Mouse (Mus musculus) forebrain, embryonic 13.5 days (tissue): ENCODE measurements around the gene Xpa. TPM values are rescaled to one million over a fixed set of nuclear protein-coding genes. Genes with fewer than 3 reads are reported as not detected.

ENCODE experiments used
- ATAC-seq: fragments of 200-750 bp; cut with Nextera tagmentation; 2 replicates; pipeline ENCODE4 v1.8.0; 2017
- H3K27ac ChIP-seq: fragments of 300-500 bp; sonication (generic); 2 replicates; pipeline ENCODE4 v1.5.1; 2015; ENCODE audit warnings: inconsistent platforms, mild to moderate bottlenecking, moderate library complexity
- H3K27me3 ChIP-seq: fragments of 300-500 bp; sonication (generic); 2 replicates; pipeline ENCODE4 v1.6.1; 2015; ENCODE audit warnings: mild to moderate bottlenecking, inconsistent platforms
- H3K36me3 ChIP-seq: fragments of 300-500 bp; sonication (generic); 2 replicates; pipeline ENCODE4 v1.6.1; 2015; ENCODE audit warnings: mild to moderate bottlenecking, inconsistent platforms; ENCODE audit not compliant: poor library complexity, severe bottlenecking
- H3K4me1 ChIP-seq: fragments of 300-500 bp; sonication (generic); 2 replicates; pipeline ENCODE4 v1.6.1; 2015; ENCODE audit warnings: inconsistent platforms
- H3K4me2 ChIP-seq: fragments of 300-500 bp; sonication (generic); 2 replicates; pipeline ENCODE4 v1.6.1; 2015; ENCODE audit warnings: inconsistent platforms, mild to moderate bottlenecking, moderate library complexity
- H3K4me3 ChIP-seq: fragments of 300-500 bp; sonication (generic); 2 replicates; pipeline ENCODE4 v1.5.1; 2015; ENCODE audit warnings: mild to moderate bottlenecking, inconsistent platforms
- H3K9ac ChIP-seq: fragments of 300-500 bp; sonication (generic); 2 replicates; pipeline ENCODE4 v1.6.1; 2015; ENCODE audit warnings: mild to moderate bottlenecking, inconsistent platforms
- H3K9me3 ChIP-seq: fragments of 300-500 bp; sonication (generic); replicated peaks from 2 replicates; pipeline ENCODE4 v1.6.1; 2016; ENCODE audit warnings: inconsistent platforms
- WGBS: fragments of 180-500 bp; shearing (Covaris S2); methylation state at CpG from one replicate; pipeline ENCODE4 v1.1.7; 2015; 5-methylcytosine and 5-hydroxymethylcytosine counted together
- polyA plus RNA-seq: library from polyadenylated mRNA; unstranded; fragments of >200 nt; fragmentation: Nextera tagmentation; extraction: Ambion mirVana; gene quantifications from 2 replicates; pipeline ENCODE4 v1.2.1, GENCODE M21; 2015

Xpa gene
- polyA plus RNA-seq, 1 experiment from 2014 or later, result 32.4 TPM

- Histone ChIP-seq H3K9ac (no peak overlapping the region), H3K27me3 (no peaks in the 10 kb centered on the region), H3K4me2 (no peak overlapping the region), H3K27ac (no peak overlapping the region), H3K4me3 (no peak overlapping the region), H3K36me3 (peaks cover 87% of the 10 kb centered on the region), H3K9me3 (no peaks in the 10 kb centered on the region), H3K4me1 (no peaks in the 10 kb centered on the region)
- ATAC-seq, result no peak
- 69% methylated on average over 8 of the region's 8 CpGs for WGBS
These were observed 10.7 kb downstream of the Xpa start for GRCm38 (mm10) chr4:46185423-46185822.

- Histone ChIP-seq H3K4me3 (no peak overlapping the region), H3K36me3 (peaks cover 91% of the 10 kb centered on the region)
- WGBS, result 90% methylated on average over 7 of the region's 7 CpGs
These were observed 13.9 kb downstream of the Xpa start for GRCm38 (mm10) chr4:46182181-46182580.

DNA sequence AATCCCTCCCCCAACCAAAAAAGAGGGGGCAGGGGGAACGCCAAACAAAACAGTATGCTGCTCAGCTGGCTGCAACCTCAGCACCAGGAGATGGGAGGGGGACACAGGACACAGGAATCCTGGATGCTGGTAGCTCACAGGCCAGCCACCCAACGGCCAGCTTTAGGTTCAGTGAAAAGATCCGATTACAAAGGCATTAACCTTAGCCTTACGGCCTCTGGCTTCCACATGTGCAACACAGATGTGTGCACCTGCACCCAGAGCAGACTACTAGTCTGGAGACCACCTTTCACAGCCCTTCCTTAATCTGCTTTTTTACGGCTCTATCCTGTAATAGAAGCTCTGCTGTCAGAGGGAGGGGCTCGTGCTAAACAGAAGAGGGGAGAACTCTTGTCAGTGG lies 14.9 kb downstream of the Xpa start:
- H3K9me3 ChIP-seq, result no peaks in the 10 kb centered on the region
- ATAC-seq, result no peak
- H3K9ac ChIP-seq, result no peak overlapping the region
- no peaks in the 10 kb centered on the region for H3K4me1 ChIP-seq
- no peaks in the 10 kb centered on the region for H3K27me3 ChIP-seq
- H3K4me2 ChIP-seq, result no peak overlapping the region
- WGBS, result 76% methylated on average over 6 of the region's 6 CpGs
- H3K27ac ChIP-seq, result no peak overlapping the region
- no peak overlapping the region for H3K4me3 ChIP-seq
- H3K36me3 ChIP-seq, result peaks cover 96% of the 10 kb centered on the region

More at GRCm38 (mm10) chr4:46182181-46182580, 13.9 kb downstream of the Xpa start:
- no peaks in the 10 kb centered on the region for H3K27me3 ChIP-seq
- no peak overlapping the region for H3K9ac ChIP-seq
- ATAC-seq, result no peak
- H3K4me2 ChIP-seq, result no peak overlapping the region
- no peaks in the 10 kb centered on the region for H3K9me3 ChIP-seq
- H3K4me1 ChIP-seq, result no peaks in the 10 kb centered on the region
- no peak overlapping the region for H3K27ac ChIP-seq

DNA sequence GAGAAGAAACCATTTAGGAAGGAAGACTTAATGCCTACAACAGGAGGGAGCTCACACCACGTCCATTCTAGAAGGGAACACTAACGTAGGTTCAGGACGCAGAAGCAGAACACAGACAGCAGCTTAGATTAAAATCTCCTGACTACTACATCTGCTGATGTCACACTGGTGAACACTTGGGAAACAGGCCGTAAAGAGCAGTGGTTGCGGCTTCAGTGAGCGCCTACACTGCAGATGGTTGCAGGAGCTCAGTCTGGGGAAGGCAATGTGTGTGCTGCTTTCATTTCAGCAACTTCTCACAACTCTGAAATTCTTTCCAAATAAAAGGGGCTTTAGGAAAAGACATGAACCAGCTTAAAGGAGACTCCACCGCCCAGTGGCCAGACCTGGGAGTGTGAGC lies 18.6 kb downstream of the Xpa start:
- Histone ChIP-seq H3K36me3 (peaks cover 96% of the 10 kb centered on the region), H3K4me3 (no peak overlapping the region), H3K9me3 (no peaks in the 10 kb centered on the region), H3K9ac (no peak overlapping the region), H3K4me2 (no peak overlapping the region), H3K4me1 (no peaks in the 10 kb centered on the region), H3K27ac (no peak overlapping the region), H3K27me3 (no peaks in the 10 kb centered on the region)
- ATAC-seq, result no peak
- 88% methylated on average over 7 of the region's 7 CpGs for WGBS

- H3K4me2 ChIP-seq, result no peak overlapping the region
- H3K4me1 ChIP-seq, result no peaks in the 10 kb centered on the region
- no peaks in the 10 kb centered on the region for H3K9me3 ChIP-seq
- no peak overlapping the region for H3K9ac ChIP-seq
- WGBS, result 73% methylated on average over 5 of the region's 5 CpGs
- no peak for ATAC-seq
- no peak overlapping the region for H3K27ac ChIP-seq
- H3K4me3 ChIP-seq, result no peak overlapping the region
- peaks cover 96% of the 10 kb centered on the region for H3K36me3 ChIP-seq
- no peaks in the 10 kb centered on the region for H3K27me3 ChIP-seq
These were observed 19.1 kb downstream of the Xpa start for GRCm38 (mm10) chr4:46177018-46177417.

- Histone ChIP-seq H3K36me3 (peaks cover 96% of the 10 kb centered on the region), H3K27ac (no peak overlapping the region), H3K27me3 (no peaks in the 10 kb centered on the region), H3K4me3 (no peak overlapping the region), H3K9me3 (no peaks in the 10 kb centered on the region), H3K9ac (no peak overlapping the region), H3K4me1 (no peaks in the 10 kb centered on the region), H3K4me2 (no peak overlapping the region)
- ATAC-seq, result no peak
- 76% methylated on average over 4 of the region's 4 CpGs for WGBS
These were observed 19.8 kb downstream of the Xpa start for GRCm38 (mm10) chr4:46176313-46176712.

GRCm38 (mm10) chr4:46171761-46172160 lies 24.4 kb downstream of the Xpa start:
- Histone ChIP-seq H3K36me3 (peaks cover 97% of the 10 kb centered on the region), H3K4me1 (no peaks in the 10 kb centered on the region), H3K27ac (no peak overlapping the region), H3K9ac (no peak overlapping the region), H3K9me3 (no peaks in the 10 kb centered on the region), H3K4me3 (no peak overlapping the region), H3K27me3 (no peaks in the 10 kb centered on the region), H3K4me2 (no peak overlapping the region)
- no peak for ATAC-seq
- WGBS, result 90% methylated on average over 7 of the region's 7 CpGs

DNA sequence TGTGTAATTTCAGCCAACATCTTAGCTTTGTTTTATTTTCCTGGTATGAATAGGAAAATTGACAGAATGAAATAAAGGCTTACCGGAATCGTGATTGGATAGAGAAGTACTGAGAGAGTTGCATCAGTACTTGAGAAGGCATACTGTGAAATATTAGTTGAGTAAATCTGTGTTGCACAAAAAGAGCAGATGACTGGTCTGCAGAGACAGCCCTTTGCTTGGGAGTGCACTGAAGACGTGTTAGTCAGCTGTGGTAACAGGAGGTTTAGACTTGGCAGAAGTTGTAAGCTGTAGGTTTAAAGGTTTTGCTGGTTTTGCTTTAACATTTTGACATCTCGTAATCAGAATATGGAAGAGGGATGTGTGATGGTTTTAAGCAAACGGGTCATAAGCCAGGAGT lies 30.3 kb downstream of the Xpa start:
- Histone ChIP-seq H3K4me3 (no peak overlapping the region), H3K4me1 (no peaks in the 10 kb centered on the region), H3K27ac (no peak overlapping the region), H3K9ac (no peak overlapping the region), H3K36me3 (peaks cover 95% of the 10 kb centered on the region), H3K27me3 (no peaks in the 10 kb centered on the region), H3K9me3 (no peaks in the 10 kb centered on the region), H3K4me2 (no peak overlapping the region)
- ATAC-seq, result no peak
- 90% methylated on average over 5 of the region's 5 CpGs for WGBS

DNA sequence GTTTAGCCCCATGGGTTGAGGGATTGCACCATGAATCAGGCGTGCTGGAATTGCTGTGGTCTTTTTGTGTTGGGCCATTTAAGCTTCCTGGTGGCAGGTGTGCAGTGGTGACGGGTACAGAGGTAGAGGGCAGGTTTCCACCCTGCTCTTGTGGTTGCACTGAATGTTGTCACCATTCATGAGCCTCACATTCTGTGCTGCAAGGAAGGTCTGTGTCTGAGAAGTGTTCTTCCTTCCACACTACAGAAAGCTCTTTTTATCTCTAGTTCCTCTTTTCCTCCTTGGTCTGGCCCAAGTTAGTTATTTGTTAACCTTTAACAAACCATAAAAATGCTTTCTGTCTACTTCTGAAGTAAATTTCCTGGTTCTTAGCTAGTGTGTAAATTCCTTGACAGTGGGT lies 32.1 kb downstream of the Xpa start:
- no peaks in the 10 kb centered on the region for H3K4me1 ChIP-seq
- no peak overlapping the region for H3K9ac ChIP-seq
- H3K27ac ChIP-seq, result no peak overlapping the region
- H3K27me3 ChIP-seq, result no peaks in the 10 kb centered on the region
- H3K9me3 ChIP-seq, result no peaks in the 10 kb centered on the region
- 89% methylated on average over 2 of the region's 2 CpGs for WGBS
- H3K4me2 ChIP-seq, result no peak overlapping the region
- H3K4me3 ChIP-seq, result no peak overlapping the region
- peaks cover 94% of the 10 kb centered on the region for H3K36me3 ChIP-seq
- ATAC-seq, result no peak

GRCm38 (mm10) chr4:46151903-46152544 lies 44.1 kb downstream of the Xpa start:
- H3K36me3 ChIP-seq, result peaks cover 90% of the 10 kb centered on the region
- no peaks in the 10 kb centered on the region for H3K9me3 ChIP-seq
- no peak for ATAC-seq
- H3K4me3 ChIP-seq, result no peak overlapping the region
- H3K4me2 ChIP-seq, result no peak overlapping the region
- no peak overlapping the region for H3K9ac ChIP-seq
- 95% methylated on average over 12 of the region's 12 CpGs for WGBS
- no peak overlapping the region for H3K27ac ChIP-seq
- no peaks in the 10 kb centered on the region for H3K27me3 ChIP-seq
- no peaks in the 10 kb centered on the region for H3K4me1 ChIP-seq

DNA sequence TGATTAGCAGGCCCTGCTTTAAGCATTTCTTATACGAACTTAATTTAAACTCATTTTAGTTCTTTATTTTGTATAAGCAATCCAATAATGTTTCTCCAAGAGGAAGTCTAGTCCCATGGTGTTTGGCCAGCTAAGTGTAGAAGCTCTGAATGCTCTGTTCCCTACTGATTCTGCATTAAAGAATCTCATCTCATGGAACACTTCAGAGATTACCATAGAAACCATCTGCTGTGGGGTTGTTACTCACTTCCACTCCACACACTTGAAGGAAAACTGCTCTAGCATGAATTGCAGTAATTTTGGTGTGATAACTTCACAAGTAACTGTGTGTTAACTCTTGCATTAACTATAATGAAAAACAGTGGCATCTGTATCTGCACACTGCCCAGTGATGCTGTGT lies 49.2 kb downstream of the Xpa start:
- no peak overlapping the region for H3K4me3 ChIP-seq
- WGBS, result 72% methylated on average over 1 of the region's 1 CpGs
- H3K4me1 ChIP-seq, result no peaks in the 10 kb centered on the region
- peaks cover 58% of the 10 kb centered on the region for H3K36me3 ChIP-seq
- no peak for ATAC-seq
- no peak overlapping the region for H3K9ac ChIP-seq
- no peaks in the 10 kb centered on the region for H3K27me3 ChIP-seq
- no peak overlapping the region for H3K4me2 ChIP-seq
- no peaks in the 10 kb centered on the region for H3K9me3 ChIP-seq
- H3K27ac ChIP-seq, result no peak overlapping the region

- no peak overlapping the region for H3K9ac ChIP-seq
- H3K27ac ChIP-seq, result no peak overlapping the region
- no peak overlapping the region for H3K4me2 ChIP-seq
- peaks cover 36% of the 10 kb centered on the region for H3K36me3 ChIP-seq
- H3K4me1 ChIP-seq, result peaks cover 14% of the 10 kb centered on the region
- no peaks in the 10 kb centered on the region for H3K27me3 ChIP-seq
- 72% methylated on average over 3 of the region's 3 CpGs for WGBS
- no peak for ATAC-seq
- no peaks in the 10 kb centered on the region for H3K9me3 ChIP-seq
- no peak overlapping the region for H3K4me3 ChIP-seq
These were observed 51.8 kb downstream of the Xpa start for GRCm38 (mm10) chr4:46144323-46144722.
